Mouse (Mus musculus): ENCODE measurements at regions not wholly inside any gene's neighbourhood (a gene's known extent, or its start where the extent isn't known, plus 50 kb on each side); places are given as distances from the start of the nearest gene placed in this dataset.

GRCm38 (mm10) chr1:183780180-183780579 lies 232.9 kb upstream of the Dusp10 start:
- TF ChIP-seq CTCF (IDR thresholded peaks at IDR 0.05; ENCODE audit: extremely low read depth, insufficient read depth, insufficient read length, insufficient replicate concordance) (no peak), POLR2A (IDR thresholded peaks at IDR 0.05; ENCODE audit: low read depth, low read length) (no peak)
